Mouse (Mus musculus): ENCODE measurements at regions not wholly inside any gene's neighbourhood (a gene's known extent, or its start where the extent isn't known, plus 50 kb on each side); places are given as distances from the start of the nearest gene placed in this dataset.

DNA sequence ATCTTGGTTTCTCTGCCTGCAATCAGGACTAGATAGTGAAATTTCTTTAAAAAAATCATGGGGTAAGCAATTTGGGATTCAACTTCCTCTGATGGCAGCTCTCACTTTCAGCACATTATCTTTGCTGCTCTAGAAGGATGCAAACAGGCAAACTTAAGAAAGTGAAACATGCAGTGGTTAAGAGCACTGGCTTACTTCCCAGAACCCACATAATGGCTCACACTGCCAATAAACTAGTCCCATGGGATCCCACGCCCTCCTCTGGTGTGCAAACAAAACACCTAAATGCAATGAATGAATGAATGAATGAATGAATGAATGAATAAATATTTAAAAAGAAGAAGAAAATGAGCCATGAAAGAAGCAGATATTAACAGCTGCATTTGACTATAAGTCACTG, 356.1 kb upstream of the Kif2a start:
- no peak for DNase-seq

DNA sequence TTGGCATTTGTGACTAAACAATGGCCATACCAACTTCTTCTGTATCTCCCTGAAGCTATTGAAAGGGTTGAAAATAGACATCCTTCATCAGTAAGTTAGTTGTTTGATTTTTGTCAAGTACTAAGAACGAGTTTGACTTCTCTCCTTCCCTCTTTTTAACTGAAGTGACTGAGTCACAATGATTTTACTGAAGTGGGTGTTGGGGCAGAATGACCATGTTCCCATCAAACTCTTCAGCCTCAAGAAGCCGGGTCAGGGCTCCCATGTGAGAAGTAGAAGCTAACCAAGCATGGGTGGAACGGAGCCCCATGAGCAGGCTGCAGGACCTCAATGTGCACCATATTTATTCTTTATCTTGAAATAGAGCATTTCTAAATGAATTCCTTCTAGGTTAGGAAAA, 350.7 kb upstream of the Kif2a start:
- DNase-seq = no peak

DNA sequence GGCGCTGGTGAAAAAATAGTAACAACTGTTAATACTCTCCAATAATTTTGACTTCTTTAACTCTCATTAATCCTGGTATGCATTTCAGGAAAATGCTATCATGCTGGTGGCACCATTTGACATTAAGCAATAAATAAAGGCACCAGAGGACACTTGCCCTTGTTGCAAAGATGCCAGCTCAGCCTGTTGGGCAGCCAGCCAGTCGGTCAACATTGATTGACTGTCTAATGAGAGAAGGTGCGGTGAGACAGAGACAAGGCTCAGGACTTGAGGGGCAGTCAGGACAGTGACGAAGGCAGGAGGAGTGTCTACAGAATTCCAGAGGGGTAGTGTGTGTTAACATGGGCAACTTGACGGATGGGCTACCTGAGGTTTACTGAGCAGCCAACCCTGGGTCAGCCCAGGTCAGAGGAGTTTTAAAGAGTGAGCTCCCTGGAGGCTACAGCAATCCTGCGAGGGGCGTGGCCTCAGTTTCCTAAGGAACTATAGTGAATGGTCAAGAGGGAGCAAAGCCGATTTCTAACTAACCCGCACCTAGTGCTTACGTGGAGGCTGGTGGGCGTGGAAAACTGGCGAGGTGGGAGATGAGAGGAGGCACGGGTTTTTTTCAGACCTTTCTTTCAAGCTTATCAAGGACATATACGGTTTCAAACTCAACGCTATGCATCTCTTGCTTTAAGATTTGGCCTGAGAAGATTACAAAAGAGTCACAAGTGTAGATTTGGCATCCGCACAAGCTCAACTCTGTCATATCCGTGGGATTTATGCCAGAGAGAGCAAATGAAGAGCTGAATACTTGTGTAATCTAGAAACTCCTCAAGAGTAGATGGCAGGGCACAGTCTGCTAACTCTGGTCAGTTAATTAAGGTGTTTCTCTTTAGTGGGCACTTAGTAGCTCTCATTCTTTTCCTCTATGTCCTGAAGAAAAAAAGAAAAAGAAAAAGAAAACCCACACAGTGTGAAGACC, 350.0 kb upstream of the Kif2a start:
- DNase-seq = peak; percentile 91

DNA sequence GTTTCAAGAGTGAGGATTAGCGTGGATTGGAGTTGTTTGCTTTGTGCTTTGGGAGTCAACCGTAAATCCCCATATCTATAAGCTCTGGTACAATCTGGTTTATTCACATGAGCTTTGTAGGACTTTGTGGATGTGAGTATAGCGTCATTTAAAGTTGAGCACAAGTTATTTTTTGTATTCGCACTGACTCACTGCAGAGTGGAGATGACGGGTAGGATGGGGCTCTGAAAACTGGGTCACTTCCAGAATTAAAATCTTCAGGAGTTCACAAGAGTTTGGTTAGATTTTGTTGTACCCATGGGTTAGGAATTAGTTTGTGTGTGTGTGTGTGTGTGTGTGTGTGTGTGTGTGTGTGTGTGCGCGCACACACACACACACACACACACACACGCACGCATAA, 345.7 kb upstream of the Kif2a start:
- DNase-seq = no peak

DNA sequence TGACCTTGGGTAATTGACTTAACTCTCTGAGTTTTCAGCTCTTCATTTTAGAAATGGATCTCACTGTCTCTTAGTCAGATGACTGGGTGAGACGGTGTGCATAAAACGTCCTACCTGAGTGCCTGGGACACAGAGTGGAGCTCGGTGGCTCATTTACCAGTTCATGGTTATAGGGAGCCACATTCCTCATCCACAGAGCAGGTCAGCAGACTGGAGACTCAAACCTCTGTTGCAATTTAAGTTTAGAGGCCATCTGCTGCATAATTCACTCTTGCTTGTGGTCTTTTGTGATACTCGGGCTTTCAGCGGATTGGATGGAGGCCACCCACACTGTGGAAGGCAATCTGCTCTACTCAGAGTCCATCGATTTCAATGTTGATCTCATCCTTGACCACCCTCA, 343.8 kb upstream of the Kif2a start:
- DNase-seq = peak; percentile 10

DNA sequence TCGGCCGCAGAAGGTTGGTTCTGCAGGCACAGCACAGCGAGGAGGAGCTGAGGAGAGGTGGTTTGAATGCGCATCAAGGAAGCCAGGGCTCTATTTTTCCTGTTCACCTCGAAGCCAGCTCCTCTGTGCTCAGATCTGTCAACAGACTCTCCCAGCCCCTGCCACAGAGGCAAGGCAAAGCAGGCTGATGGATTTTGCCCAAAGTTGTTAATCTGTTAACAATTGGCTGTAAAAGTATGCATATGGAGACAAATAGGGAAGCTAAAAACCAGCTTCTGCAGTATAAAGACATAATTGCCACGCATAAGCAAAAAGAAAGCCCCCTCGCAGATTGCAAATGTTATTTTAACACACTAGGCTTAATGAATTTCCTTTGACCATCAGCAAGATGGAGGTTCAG, 343.3 kb upstream of the Kif2a start:
- no peak for DNase-seq

DNA sequence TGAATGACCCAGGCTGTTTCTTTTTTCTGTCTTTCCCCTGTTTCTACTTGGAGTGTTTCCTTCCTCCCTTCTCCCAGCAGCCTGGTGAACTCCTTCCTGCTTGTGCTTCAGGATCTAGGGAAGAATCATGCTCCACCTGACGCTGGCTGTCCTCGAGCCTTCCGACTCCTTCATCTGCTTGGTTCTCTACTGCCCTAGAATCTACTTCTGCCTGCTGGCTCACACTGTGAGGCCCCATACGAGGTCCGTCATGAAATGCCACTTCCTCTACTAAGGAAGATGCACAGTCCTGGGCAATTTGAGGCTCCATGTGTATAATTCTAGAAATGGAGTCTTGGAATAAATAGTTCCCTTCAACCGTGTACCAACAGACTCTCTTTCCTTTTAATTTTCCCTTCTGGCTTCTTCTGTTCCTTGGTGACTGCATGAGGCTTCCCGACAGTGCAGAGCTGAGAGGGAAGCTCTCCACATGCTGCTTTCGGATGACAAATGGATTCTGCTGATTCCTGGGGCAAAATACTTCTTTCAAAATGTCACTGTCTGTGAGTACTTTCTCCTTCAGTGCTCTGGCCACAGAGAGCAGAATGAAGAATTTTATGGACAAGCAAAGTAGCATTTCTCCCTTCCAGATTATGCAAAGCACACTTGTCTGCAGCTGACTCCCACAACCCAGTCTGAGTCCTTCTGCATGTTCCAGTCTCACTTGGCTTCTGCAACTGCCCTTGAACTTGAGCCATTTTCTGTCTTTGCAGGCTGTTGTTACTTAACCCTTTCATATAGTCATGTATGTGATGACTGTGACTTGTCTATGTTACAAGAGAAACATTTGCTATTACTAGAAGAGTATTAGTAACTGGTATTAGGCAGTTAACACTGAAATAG, 341.1 kb upstream of the Kif2a start:
- DNase-seq = peak; percentile 37

DNA sequence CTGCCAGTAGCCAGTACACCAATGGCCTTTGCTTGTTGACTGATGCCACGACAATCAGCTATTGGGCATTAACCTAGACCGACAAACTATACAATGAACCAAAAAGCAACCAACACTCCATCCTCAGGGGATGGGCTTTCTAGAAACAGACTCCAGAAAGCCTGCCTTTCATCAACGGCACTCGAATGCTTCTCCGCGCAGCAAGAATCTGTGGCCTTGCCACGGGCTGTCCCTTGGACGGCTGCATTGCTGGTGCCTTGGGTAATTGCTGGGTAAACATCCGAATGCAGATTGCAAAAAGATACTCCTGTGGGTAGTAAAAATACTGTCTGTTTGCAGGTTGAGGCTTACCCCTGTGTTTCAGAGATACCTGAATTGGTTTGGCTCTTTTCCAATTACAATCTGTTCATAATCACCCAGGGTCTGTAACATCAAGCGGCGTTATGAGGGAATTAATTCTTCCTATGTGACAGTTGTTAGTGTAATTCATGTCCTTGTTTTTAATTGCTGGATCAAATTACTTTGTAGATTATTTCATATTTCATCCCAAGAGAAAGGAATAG, 319.0 kb upstream of the Kif2a start:
- no peak for DNase-seq

DNA sequence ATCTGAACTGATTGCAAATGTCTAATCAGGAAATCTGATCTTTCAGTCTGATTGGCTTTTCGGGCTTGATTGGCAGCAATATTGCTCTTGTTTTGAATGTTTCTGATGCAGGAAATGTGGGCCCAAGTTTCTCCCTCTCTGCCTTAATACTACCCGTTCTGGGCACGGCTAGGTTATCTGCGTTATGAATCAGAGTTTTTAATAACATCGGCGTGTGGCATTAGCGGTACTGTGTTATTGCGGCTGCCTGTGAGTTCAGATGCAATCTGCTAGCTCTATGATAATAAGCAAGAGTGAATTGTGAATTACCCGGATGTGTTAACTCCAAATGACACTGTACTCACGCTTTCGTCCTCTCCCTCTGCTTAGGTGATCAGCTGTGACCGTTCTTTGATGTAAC, 316.2 kb upstream of the Kif2a start:
- DNase-seq = no peak

DNA sequence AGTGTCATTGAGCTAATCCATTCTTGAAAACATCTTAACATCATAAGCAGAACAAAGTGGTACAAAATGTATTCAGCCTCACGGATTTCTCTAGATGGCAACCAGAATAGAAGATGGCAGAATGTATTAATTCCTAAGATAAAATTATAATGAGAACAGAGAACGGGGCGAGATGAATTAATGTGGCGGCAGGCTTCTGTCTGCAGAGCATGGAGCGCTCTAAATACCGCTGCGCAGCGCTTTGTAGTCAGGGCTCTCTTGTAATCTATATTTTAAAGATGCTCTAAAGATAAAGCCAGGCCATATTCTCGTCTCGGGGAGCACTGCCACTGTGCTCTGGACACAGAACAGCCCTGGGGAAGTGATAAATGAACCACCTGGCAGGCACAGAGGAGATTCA, 315.2 kb upstream of the Kif2a start:
- DNase-seq = no peak

DNA sequence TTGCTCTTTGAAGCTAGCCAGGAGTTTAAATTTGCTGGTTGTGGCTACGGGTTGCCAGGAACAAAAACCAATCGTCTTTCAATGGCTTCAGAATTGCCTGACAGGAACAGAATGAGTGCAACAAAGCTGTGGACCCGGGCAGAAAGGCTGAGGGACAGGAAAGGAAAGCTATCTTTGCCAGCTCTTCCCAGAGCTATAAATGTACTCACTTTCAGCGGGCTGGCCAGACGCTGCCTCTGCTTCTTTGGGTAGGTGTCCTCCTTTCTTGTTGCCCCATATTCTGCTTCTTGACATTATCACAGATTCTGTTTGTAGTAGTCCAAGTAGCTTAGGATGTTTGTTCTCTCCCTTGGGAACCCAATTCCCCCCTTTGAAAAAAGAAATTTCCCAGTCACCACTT, 307.4 kb upstream of the Kif2a start:
- no peak for DNase-seq

DNA sequence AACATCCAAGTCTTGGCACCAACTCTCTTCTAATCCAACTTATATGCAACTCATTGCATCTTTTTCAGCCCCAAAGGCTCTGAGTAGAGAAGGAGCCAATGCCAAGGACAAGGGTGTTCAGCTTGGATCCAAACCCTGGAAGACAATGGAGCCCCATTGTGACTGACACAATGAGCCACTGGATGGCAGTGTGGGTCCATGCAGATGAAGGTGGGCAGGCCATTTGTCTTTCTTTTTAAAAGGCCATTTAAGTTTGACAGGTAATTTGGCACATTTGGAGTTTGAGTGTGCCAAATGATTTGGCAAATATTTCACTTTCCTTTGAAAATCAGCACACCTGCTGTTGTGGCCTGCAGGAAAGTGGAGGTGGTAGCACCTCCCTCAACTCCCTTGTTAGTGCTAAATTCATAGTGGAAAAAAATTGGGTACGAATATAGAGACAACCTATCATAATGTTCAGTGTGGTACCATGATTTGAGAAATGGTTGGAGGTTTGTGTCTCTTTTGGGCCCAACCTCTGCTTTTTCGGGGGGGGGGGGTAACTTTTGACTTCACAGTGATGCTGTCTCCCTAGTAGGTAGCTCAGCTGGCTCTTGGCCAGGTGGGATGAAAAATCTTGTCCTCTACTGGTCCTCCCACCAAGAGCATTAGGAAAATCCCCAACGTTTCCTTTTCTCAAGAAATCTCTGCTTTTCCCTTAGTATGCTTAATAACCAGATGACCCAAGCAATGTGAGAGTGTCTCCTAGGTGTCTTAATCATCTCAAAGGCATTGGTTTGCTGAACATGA, 304.0 kb upstream of the Kif2a start:
- peak; percentile 80 for DNase-seq

DNA sequence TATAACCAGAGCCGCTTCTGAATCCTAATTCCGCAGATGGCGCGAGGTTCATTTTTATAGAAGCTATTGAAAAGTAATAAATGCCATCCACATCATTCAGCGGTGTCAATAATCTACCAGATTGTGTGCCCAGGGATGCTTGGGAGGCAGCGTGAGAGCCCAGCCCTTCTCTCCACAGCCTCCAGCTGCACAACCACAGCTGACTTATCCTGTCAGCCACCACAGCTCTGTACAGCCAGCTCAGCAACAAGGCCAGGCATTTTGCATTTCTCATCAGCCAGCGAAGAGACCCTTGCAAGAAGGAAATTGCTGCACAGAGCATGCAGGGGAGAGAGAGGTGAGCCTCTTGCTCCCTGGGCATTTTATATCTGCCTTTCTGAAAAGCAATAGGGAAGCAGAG, 292.8 kb upstream of the Kif2a start:
- no peak for DNase-seq

DNA sequence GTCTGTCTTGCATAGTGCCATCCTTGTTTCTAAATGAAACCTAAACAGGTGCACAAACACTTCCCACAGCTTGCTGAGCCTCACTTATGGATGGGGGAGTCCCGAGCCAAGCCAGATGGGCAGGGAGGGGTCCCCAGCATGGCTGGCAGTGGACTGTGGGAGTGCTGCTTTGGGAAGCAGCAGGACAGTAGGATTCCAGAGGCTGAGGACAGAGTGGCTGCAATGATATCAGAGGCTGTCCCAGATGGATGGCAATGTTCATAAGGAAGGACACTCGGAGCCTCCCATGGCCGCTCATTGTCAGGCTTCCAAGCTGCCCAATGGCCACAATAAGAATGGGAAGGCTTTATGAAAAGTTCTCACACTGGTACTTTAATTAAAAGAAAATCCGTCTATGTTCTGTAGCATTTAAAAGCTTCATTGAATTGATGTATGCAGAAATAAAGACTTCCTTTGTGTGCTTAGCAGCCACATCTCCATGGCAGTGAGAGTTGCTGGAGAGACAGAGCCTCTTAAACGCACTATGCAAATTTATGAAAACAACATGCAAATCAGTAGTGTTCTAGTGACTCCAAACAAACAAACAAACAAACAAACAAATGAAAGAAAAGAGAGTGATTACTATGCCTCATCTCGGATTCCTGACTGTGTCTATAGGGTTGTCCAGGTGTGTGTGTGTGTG, 287.2 kb upstream of the Kif2a start:
- DNase-seq = no peak

DNA sequence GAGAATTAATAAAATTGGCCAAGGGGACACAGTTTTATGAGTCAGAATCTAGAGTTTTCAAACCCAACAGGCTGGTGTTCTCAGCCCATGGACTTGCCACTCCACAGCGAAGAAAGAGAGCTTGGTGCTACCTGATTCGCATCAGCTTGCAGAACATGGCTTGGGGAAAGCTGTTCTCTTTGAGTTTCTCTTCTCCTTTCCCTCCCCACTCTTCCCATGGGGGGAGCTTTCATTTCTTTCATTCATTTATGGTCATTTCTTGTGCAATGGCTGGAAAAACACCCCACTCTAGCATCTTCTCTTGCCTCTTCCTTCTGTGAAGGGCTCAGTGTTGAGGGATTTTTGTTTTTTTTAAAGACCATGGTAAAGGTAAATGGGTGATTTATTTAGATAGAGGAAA, 286.5 kb upstream of the Kif2a start:
- no peak for DNase-seq

DNA sequence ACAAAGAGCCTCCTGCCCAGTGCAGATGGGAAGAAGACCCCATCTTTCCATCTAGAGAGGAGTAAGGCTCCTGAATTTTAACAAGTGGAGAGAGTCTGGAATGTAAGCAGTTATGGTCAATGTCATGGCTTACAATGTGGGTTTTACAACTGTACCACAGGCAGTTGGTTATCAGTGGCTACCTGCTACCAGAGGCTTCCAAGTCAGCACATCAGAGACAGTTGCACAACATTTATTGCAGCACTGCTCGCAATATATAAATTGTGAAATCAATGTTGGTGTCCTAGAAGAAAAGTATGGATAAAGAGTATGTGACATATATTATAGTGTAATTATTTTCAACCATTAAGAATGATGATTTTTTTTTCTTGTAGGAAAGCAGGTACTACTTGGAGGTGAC, 285.0 kb upstream of the Kif2a start:
- no peak for DNase-seq

DNA sequence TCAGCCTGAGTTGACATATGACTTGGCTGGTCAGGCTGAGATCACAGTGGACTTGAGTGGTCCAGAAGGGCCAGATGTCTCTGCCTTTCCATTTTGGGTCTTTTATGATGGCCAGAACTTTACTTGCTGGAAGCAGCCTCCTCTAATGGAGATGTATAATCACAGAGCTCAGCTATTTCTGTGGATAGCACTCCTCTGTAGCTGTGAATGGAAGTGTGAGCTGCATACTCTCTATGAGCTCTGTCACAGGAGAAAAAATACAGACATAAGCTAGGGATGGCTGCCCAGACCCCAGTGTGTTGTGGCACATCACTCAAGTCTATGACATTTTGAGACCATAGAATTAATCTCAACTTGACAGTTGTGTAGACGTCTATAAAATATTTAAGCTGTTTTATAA, 284.3 kb upstream of the Kif2a start:
- no peak for DNase-seq

DNA sequence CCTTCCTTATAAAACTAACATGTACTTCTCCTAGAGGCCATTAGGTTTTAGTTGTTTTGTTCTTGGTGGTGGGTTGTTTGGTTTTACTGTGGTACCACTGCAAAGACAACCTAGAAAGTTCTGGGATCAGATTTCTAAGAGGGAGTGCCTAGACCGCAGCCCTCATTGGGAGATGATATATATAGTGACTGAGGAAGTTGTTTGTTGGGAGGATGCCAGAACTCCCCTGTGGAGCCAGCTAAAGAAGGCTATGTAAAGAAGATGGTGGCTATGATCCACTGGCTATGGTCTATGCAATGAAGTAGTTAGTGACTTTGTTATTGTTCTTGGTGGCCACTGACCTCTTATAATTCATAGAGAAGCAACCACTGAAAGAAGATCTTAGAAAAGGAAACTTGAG, 283.8 kb upstream of the Kif2a start:
- DNase-seq = no peak

DNA sequence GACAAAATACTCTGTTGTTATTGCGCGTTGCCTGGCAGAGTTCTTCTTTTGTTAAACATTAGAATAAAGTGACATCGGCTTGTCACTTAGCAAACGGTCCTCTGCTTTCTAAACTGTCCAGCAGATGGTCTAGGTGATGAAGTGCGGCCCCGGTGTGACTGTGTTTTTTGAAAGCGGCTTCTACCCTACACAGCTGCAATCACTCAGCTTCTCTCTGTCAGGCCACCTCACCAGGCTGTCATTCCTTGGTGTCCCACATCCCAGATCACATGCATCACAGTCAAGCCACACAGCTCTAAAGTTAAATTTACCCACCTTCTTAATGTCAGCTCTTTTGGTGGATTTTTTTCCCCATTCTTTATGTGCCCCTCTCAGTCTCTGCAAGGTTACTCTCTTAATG, 282.0 kb upstream of the Kif2a start:
- no peak for DNase-seq

DNA sequence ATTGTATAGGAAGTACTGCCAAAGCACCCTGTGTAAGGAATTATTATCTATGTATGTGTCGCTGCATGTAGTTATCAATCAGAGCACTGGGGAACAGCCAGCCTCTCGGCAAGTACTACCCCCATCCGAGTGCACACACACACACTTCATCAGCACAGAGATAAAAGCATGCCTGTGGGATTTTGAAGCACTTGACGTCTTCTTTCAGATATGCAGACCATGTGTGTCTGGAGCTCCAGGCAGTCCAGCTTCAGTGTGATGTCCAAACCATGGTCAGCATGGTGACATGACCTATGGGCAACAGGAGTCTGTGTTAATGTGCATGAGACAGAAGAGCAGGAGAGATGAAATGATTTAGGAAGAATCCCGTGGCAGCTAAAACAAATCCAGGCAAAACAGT, 281.4 kb upstream of the Kif2a start:
- no peak for DNase-seq

DNA sequence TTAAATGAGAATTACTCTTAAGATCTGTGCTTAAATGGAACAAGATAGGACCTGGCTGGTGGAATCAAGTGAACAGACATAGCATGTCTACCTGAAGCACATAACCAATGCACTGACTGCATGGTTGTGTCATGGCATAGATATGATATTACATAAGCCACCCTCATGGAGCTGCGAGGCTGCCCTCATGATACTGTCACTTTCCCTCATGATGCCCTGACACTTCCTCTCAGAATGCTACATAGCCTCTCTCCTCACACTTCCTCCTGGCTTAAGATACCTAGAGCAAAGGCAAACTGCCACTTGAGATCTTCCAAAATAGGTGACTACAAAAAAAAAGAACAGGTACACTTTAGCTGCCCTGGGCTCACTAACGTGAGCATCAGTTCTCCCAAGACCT, 278.9 kb upstream of the Kif2a start:
- DNase-seq = no peak

DNA sequence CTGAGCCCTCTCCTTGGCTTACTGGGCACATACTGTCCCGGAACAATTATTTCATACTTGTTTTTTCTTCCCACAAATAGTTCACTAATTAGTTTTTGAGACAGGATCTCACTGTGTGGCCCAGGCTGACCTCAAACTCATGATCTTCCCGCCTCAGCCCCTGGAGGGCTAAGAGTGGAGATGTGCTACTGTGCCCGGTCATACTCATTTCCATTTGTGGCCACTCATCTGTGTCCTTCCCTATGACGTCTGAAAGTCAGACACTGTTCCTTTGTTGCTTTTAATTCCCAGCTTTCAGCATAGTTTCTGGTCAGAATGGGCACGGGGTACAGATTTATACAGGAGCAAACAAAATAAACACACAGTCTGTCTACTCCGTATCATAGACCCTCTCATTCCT, 242.7 kb upstream of the Kif2a start:
- DNase-seq = no peak

Data from adrenal gland, postnatal 10 days (tissue).